Mouse (Mus musculus): ENCODE data around the gene Ren1. TPM values are rescaled to one million over a fixed set of nuclear protein-coding genes. Genes with fewer than 3 reads are reported as not detected.

Gene Ren1
- polyA plus RNA-seq, 1 experiment from 2014 or later, result 6.6 TPM

DNA sequence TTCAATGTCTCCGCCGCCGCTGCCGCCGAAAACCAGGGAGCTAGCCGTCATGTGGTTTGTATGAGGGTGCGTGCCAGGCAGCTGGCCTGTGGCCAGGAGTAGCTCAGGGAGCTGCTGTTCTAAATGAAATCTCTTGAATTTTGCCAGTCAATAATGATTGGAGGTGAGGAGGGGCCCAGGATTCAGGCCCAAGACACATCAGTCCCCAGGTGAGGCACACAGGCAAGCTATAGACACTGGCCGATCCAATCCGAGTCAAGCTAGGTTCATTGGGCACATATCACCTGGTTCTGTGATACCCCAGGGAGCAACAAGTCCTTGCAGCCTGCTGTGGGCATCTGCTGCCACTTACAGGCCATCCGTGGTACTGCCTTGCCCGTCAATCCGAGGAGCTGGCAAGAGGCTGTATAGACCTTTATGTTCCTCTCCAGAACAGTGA is 3.1 kb downstream of the Ren1 start:
- no peaks in the 10 kb centered on the region for H3K9me3 ChIP-seq (ENCODE audit: control insufficient read depth, low read length)
- no peak overlapping the region for H3K9ac ChIP-seq (ENCODE audit: low read depth, low read length)
- 35% methylated on average over 12 of the region's 12 CpGs for WGBS
- ATAC-seq, result peak; percentile 51; the same call in 1 of the 2 replicates
- peaks cover 2% of the 10 kb centered on the region for H3K4me1 ChIP-seq (ENCODE audit: control insufficient read depth, insufficient read depth, low read depth, low read length)
- no peak overlapping the region for H3K4me3 ChIP-seq (ENCODE audit: low read length)
- no peaks in the 10 kb centered on the region for H3K36me3 ChIP-seq (ENCODE audit: control insufficient read depth, insufficient read depth, low read length)
- H3K27ac ChIP-seq (ENCODE audit: low read depth, low read length), result no peak overlapping the region
- 0 out of 2 replicates have a peak, but pooled peaks cover 2% of the 10 kb centered on the region for H3K27me3 ChIP-seq (replicated peaks; ENCODE audit: control insufficient read depth, insufficient read depth, low read length)
- H3K4me2 ChIP-seq (ENCODE audit: low read length), result peak overlapping the region; percentile 10; the same call in 1 of the 2 replicates

DNA sequence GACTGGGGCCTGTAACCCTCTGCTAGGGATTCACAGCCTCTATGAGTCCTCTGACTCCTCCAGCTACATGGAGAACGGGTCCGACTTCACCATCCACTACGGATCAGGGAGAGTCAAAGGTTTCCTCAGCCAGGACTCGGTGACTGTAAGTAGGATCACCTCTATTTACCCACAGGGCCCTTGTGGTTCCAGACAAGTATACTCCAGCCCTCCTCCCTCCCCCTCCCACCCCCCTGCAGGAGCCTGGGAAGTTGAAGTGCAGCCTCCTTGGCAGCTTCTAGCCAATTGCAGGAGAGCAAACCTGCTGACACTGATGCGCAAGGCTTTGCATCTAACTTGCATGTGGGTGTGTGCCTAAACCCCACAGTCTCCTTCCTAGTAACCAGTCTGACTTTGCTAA is 5.2 kb downstream of the Ren1 start:
- H3K4me3 ChIP-seq (ENCODE audit: low read length), result no peak overlapping the region
- H3K27me3 ChIP-seq (replicated peaks; ENCODE audit: control insufficient read depth, insufficient read depth, low read length), result 0 out of 2 replicates have a peak, but pooled peaks cover 2% of the 10 kb centered on the region
- H3K4me1 ChIP-seq (ENCODE audit: control insufficient read depth, insufficient read depth, low read depth, low read length), result peaks cover 2% of the 10 kb centered on the region
- H3K27ac ChIP-seq (ENCODE audit: low read depth, low read length), result no peak overlapping the region
- H3K9ac ChIP-seq (ENCODE audit: low read depth, low read length), result no peak overlapping the region
- 52% methylated on average over 5 of the region's 5 CpGs for WGBS
- no peaks in the 10 kb centered on the region for H3K9me3 ChIP-seq (ENCODE audit: control insufficient read depth, low read length)
- ATAC-seq, result no peak
- H3K4me2 ChIP-seq (ENCODE audit: low read length), result no peak overlapping the region
- no peaks in the 10 kb centered on the region for H3K36me3 ChIP-seq (ENCODE audit: control insufficient read depth, insufficient read depth, low read length)

DNA sequence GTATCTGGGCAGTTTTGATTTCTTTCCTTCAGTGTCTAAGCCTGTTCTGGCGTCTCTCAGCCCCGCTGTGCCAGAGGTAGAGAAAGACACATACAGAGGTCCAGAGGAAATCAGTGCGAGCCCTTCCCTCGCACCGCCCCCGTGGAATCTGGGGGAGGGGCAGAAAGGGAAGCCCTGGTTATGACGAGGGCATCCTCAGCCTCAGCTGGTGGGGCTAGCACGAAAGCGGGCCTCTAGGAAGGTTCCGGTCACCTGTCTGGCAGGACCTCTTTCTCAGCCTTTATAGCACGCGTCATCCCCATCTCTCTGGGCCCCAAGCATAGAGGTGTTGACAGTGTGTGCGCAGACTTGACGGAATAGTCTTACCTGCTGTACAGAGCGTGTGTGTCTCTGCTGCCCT is 5.6 kb downstream of the Ren1 start:
- no peak overlapping the region for H3K4me3 ChIP-seq (ENCODE audit: low read length)
- no peak overlapping the region for H3K4me2 ChIP-seq (ENCODE audit: low read length)
- H3K9me3 ChIP-seq (ENCODE audit: control insufficient read depth, low read length), result no peaks in the 10 kb centered on the region
- H3K27me3 ChIP-seq (replicated peaks; ENCODE audit: control insufficient read depth, insufficient read depth, low read length), result 0 out of 2 replicates have a peak, but pooled peaks cover 2% of the 10 kb centered on the region
- no peak overlapping the region for H3K9ac ChIP-seq (ENCODE audit: low read depth, low read length)
- H3K27ac ChIP-seq (ENCODE audit: low read depth, low read length), result no peak overlapping the region
- H3K4me1 ChIP-seq (ENCODE audit: control insufficient read depth, insufficient read depth, low read depth, low read length), result peaks cover 2% of the 10 kb centered on the region
- ATAC-seq, result no peak
- no peaks in the 10 kb centered on the region for H3K36me3 ChIP-seq (ENCODE audit: control insufficient read depth, insufficient read depth, low read length)
- WGBS, result 56% methylated on average over 15 of the region's 15 CpGs

DNA sequence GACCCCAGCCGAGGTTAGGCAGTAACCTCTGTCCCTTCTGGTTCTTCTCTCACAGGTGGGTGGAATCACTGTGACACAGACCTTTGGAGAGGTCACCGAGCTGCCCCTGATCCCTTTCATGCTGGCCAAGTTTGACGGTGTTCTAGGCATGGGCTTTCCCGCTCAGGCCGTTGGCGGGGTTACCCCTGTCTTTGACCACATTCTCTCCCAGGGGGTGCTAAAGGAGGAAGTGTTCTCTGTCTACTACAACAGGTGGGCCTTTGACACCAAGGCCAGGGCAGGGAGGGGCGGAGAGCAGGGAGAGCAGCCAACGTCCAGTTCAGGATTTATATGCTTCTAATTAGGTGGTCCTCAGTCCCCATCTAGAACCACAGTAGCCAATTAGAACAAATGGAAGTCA is 6.0 kb downstream of the Ren1 start:
- Histone ChIP-seq H3K4me1 (ENCODE audit: control insufficient read depth, insufficient read depth, low read depth, low read length) (peaks cover 2% of the 10 kb centered on the region), H3K9ac (ENCODE audit: low read depth, low read length) (no peak overlapping the region), H3K4me2 (ENCODE audit: low read length) (no peak overlapping the region), H3K4me3 (ENCODE audit: low read length) (no peak overlapping the region), H3K36me3 (ENCODE audit: control insufficient read depth, insufficient read depth, low read length) (no peaks in the 10 kb centered on the region), H3K27me3 (replicated peaks; ENCODE audit: control insufficient read depth, insufficient read depth, low read length) (0 out of 2 replicates have a peak, but pooled peaks cover 2% of the 10 kb centered on the region), H3K27ac (ENCODE audit: low read depth, low read length) (no peak overlapping the region), H3K9me3 (ENCODE audit: control insufficient read depth, low read length) (no peaks in the 10 kb centered on the region)
- no peak for ATAC-seq
- WGBS, result 73% methylated on average over 8 of the region's 8 CpGs

DNA sequence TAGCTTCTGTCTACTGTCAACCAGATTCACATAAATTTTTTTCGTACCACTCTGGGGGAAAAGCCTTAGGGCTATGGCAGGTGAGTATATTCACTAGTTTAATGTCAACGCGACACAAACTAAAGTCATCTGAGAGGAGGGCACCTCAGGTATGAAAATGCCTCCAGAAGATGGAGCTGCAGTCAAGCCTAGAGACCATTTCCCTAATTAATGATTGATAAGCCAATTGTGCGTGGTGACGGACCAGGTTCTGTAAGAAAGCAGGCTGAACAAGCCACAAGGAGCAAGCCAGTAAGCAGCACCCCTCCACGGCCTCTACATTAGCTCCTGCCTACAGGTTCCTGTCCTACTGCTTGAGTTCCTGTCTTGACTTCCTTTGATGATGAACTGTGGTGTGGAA is 10.7 kb downstream of the Ren1 start:
- no peak overlapping the region for H3K27ac ChIP-seq (ENCODE audit: low read depth, low read length)
- 95% methylated on average over 6 of the region's 6 CpGs for WGBS
- no peaks in the 10 kb centered on the region for H3K27me3 ChIP-seq (replicated peaks; ENCODE audit: control insufficient read depth, insufficient read depth, low read length)
- peaks cover 8% of the 10 kb centered on the region; the same call in 1 of the 2 replicates for H3K4me1 ChIP-seq (ENCODE audit: control insufficient read depth, insufficient read depth, low read depth, low read length)
- H3K4me2 ChIP-seq (ENCODE audit: low read length), result no peak overlapping the region
- no peak for ATAC-seq
- H3K9ac ChIP-seq (ENCODE audit: low read depth, low read length), result no peak overlapping the region
- H3K4me3 ChIP-seq (ENCODE audit: low read length), result no peak overlapping the region
- H3K36me3 ChIP-seq (ENCODE audit: control insufficient read depth, insufficient read depth, low read length), result no peaks in the 10 kb centered on the region
- H3K9me3 ChIP-seq (ENCODE audit: control insufficient read depth, low read length), result no peaks in the 10 kb centered on the region

DNA sequence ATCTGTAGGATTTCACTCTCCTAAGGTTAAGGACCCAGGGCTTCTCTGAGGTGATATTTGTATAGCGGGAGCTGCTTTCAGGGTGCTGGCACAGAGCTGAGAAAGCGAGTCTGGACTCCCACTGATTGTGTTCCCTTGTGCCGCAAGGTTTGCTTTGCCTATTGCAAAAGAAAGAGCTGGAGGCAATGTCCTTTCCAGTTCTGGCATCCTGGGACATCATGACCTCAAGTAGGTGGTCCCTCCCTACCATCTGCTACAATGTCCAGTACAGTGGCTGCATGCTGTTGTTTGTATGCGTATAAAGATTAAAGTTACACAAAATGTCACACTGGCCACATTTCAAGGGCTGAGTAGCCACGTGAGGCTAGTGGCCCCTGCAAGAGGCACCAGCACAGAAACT is 11.8 kb downstream of the Ren1 start:
- H3K27me3 ChIP-seq (replicated peaks; ENCODE audit: control insufficient read depth, insufficient read depth, low read length), result no peaks in the 10 kb centered on the region
- WGBS, result 91% methylated on average over 5 of the region's 5 CpGs
- H3K9ac ChIP-seq (ENCODE audit: low read depth, low read length), result no peak overlapping the region
- H3K4me1 ChIP-seq (ENCODE audit: control insufficient read depth, insufficient read depth, low read depth, low read length), result peaks cover 8% of the 10 kb centered on the region; the same call in 1 of the 2 replicates
- no peak for ATAC-seq
- no peak overlapping the region for H3K4me2 ChIP-seq (ENCODE audit: low read length)
- H3K36me3 ChIP-seq (ENCODE audit: control insufficient read depth, insufficient read depth, low read length), result no peaks in the 10 kb centered on the region
- no peak overlapping the region for H3K4me3 ChIP-seq (ENCODE audit: low read length)
- H3K27ac ChIP-seq (ENCODE audit: low read depth, low read length), result no peak overlapping the region
- no peaks in the 10 kb centered on the region for H3K9me3 ChIP-seq (ENCODE audit: control insufficient read depth, low read length)

DNA sequence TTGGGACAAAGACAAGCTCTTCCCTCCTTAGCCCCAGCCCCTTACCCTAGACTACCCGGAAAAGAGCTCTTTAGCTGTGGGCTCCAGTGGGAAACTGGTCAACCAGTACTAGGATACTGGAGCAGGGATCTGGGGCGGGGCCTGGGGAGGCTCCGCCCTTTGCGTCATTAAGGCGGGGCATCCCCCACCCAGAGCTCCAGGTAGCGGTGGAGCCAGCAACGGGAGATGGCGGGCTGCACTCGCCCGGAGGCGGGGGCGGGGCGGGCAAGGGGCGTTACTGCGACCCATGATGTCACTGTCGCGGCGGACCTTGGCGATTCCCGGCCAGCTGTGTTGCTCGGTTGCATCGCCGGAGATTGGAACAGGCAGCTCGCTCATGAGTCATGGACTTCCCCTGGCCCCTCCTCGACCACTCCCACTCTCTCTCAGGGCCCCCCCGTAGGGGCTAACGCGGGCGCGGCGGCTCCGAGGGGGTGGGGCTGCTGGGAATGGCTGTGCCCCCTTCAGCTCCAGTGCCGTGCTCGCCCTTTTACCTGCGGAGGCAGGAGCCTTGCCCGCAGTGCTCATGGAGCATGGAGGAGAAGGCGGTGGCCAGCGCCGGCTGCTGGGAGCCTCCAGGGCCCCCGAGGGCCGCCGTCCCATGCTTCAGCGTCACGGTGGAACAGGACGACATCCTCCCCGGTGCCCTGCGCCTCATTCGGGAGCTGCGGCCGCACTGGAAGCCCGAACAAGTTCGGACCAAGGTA is 13.1 kb downstream of the Ren1 start, which contains the start of gene Etnk2:
Gene Etnk2 (plus strand): TSS at position 297 of the 746 bp plus-strand sequence.
- peak; percentile 87 for ATAC-seq
- peaks cover 13% of the 10 kb centered on the region for H3K4me1 ChIP-seq (ENCODE audit: control insufficient read depth, insufficient read depth, low read depth, low read length)
- H3K27ac ChIP-seq (ENCODE audit: low read depth, low read length), result peak within 1 kb of the TSS; percentile 67
- peak within 1 kb of the TSS; percentile 82 for H3K9ac ChIP-seq (ENCODE audit: low read depth, low read length)
- peak within 1 kb of the TSS; percentile 74 for H3K4me3 ChIP-seq (ENCODE audit: low read length)
- WGBS, result under 1% methylated on average over 50 of the region's 52 CpGs
- peak within 1 kb of the TSS; percentile 93 for H3K4me2 ChIP-seq (ENCODE audit: low read length)
- no peaks in the 10 kb centered on the region for H3K27me3 ChIP-seq (replicated peaks; ENCODE audit: control insufficient read depth, insufficient read depth, low read length)
- H3K9me3 ChIP-seq (ENCODE audit: control insufficient read depth, low read length), result no peaks in the 10 kb centered on the region
- H3K36me3 ChIP-seq (ENCODE audit: control insufficient read depth, insufficient read depth, low read length), result no peaks in the 10 kb centered on the region

DNA sequence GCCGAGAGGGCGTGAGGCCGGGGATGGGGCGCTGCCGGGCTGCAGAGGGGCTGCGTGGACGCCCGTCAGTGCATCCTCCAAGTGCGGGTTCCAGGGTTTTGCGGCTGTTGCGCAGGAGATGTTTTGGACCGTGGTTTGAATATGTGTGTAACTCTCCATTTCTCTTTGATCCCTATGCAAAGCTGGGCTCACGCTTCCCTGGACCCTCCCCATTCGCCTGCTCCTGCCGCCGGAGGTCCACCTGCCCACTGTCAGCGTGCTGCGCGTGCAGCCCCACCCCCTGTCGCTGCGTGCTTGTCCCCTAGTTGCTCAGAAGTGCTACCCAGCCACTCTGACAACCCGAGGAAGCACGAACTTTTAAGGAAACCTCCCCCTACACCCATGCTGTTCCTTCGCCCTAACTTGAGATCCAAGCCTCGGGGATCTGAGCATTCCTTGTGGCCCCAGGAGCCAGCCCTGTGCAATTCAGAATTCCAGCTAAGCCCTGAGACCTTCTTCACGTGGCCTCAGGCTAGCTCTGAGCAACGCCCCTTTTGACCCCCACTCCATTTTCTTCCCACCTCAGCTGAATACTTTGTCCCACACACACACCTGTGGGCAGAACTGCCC is 13.8 kb downstream of the Ren1 start:
- Histone ChIP-seq H3K27me3 (replicated peaks; ENCODE audit: control insufficient read depth, insufficient read depth, low read length) (no peaks in the 10 kb centered on the region), H3K4me2 (ENCODE audit: low read length) (peak overlapping the region; percentile 93), H3K4me1 (ENCODE audit: control insufficient read depth, insufficient read depth, low read depth, low read length) (peaks cover 13% of the 10 kb centered on the region), H3K4me3 (ENCODE audit: low read length) (peak overlapping the region; percentile 74), H3K9me3 (ENCODE audit: control insufficient read depth, low read length) (no peaks in the 10 kb centered on the region), H3K36me3 (ENCODE audit: control insufficient read depth, insufficient read depth, low read length) (no peaks in the 10 kb centered on the region), H3K9ac (ENCODE audit: low read depth, low read length) (peak overlapping the region; percentile 82), H3K27ac (ENCODE audit: low read depth, low read length) (peak overlapping the region; percentile 67)
- ATAC-seq, result peak; percentile 16; the same call in 1 of the 2 replicates
- WGBS, result 2% methylated on average over 26 of the region's 27 CpGs

DNA sequence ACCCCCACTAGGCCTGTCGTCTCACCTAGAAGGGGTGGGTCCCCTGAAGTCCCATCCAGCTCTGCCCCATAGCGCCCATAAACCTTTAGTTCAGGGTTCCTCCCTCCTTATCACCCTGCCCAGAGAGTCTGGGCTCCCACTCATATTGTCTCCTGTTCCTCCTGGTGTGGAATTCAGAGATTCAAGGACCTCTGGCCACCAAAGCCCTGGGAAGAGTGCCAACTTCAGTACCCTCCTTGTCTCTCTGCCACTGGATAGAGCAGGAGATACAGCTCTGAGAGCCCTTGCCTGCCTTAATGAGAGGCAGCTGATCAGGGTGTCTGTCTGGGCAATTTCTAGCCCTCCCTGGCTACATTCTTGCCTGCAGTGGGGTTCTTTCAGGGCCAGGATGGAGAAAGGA is 14.6 kb downstream of the Ren1 start:
- no peaks in the 10 kb centered on the region for H3K27me3 ChIP-seq (replicated peaks; ENCODE audit: control insufficient read depth, insufficient read depth, low read length)
- WGBS, result 32% methylated on average over 2 of the region's 2 CpGs
- no peak overlapping the region for H3K9ac ChIP-seq (ENCODE audit: low read depth, low read length)
- no peak for ATAC-seq
- H3K27ac ChIP-seq (ENCODE audit: low read depth, low read length), result no peak overlapping the region
- H3K4me3 ChIP-seq (ENCODE audit: low read length), result no peak overlapping the region
- H3K36me3 ChIP-seq (ENCODE audit: control insufficient read depth, insufficient read depth, low read length), result no peaks in the 10 kb centered on the region
- H3K4me2 ChIP-seq (ENCODE audit: low read length), result peak overlapping the region; percentile 93; the same call in 1 of the 2 replicates
- no peaks in the 10 kb centered on the region for H3K9me3 ChIP-seq (ENCODE audit: control insufficient read depth, low read length)
- H3K4me1 ChIP-seq (ENCODE audit: control insufficient read depth, insufficient read depth, low read depth, low read length), result peaks cover 13% of the 10 kb centered on the region
